Mouse (Mus musculus) liver, embryonic 14.5 days (tissue): ENCODE measurements at regions not wholly inside any gene's neighbourhood (a gene's known extent, or its start where the extent isn't known, plus 50 kb on each side); places are given as distances from the start of the nearest gene placed in this dataset.

Experiments used
- CTCF ChIP-seq: IDR thresholded peaks from 2 replicates; pipeline ENCODE4 v1.5.1; 2016; ENCODE audit warnings: antibody characterized with exemption, low read depth, control low read depth
- EP300 ChIP-seq: IDR thresholded peaks from 2 replicates; pipeline ENCODE4 v1.6.1; 2016; ENCODE audit warnings: antibody characterized with exemption, low read depth

DNA sequence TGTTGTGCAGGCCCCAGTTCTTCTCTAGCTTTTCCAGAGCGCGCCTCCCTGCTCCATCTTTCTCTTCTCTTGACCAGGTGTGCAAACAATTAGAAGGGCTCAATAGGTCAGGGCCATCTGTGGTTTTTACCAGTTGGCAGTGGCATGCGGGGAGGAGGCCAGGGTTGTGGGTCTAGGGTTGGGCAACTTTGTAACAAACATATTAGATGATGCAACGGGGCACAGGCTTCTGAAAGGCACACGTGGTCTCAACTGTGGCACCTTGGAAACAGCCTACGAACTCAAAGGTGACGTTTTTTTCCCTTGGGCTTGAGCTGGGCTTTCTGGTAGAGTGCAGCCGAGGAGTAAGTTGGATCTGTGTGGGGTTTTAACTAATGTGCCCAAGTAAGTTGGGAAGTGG lies 58.7 kb upstream of the Pcsk6 start:
- TF ChIP-seq EP300 (no peak), CTCF (no peak)
